Mouse (Mus musculus) urinary bladder, postnatal 14 days (tissue): ENCODE data around the gene Mylk4.

ENCODE experiments used
- DNase-seq: peaks from one replicate; pipeline ENCODE4 v3.0.0; 2021; ENCODE audit warnings: low spot score

Mylk4 gene

GRCm38 (mm10) chr13:32706651-32707288 is 77.0 kb downstream of the Mylk4 start:
- no peak for DNase-seq

GRCm38 (mm10) chr13:32705315-32705714 is 78.4 kb downstream of the Mylk4 start:
- DNase-seq, result no peak

- no peak for DNase-seq
Measured at GRCm38 (mm10) chr13:32704911-32705310, 78.8 kb downstream of the Mylk4 start.

DNA sequence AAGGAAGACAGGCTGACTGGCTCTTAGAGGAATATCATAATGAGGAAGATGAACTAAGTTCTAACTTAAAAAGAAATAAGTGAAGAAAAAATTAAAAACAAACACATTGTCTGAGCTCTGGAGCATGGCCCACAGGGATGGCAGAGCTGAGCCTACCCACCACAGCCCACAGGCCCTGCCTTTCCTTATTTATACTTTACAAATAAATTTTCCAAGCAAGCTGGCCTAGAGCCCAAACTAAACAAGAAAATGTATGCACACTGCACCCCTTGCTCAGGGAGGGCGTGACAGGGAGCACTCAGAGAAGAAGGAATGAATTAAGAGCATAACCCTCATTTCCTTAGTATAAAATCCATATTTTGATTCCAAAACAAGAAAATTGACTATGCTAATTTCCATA is 82.2 kb downstream of the Mylk4 start:
- no peak for DNase-seq

DNA sequence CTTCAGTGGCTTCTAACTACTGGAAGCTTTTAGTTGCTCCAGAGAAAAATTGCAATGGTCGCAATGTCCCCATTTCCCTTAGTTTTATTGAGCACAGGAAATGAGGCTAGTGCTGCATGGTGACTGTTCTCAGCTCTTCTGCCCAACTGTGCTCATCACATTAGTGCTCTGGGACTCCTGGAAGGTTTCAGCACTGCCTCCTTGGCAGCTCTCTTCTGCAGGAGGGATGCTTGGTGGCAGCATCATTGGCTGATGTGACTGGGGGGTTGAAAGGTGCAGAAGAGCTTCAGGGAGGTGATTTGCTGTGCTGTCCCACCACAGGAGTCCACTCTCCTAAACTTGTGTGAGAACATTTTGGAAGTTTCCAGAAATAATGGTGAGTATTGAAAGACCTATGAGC is 84.4 kb downstream of the Mylk4 start:
- no peak for DNase-seq

- no peak for DNase-seq
Measured at GRCm38 (mm10) chr13:32698956-32699355, 84.8 kb downstream of the Mylk4 start.

DNA sequence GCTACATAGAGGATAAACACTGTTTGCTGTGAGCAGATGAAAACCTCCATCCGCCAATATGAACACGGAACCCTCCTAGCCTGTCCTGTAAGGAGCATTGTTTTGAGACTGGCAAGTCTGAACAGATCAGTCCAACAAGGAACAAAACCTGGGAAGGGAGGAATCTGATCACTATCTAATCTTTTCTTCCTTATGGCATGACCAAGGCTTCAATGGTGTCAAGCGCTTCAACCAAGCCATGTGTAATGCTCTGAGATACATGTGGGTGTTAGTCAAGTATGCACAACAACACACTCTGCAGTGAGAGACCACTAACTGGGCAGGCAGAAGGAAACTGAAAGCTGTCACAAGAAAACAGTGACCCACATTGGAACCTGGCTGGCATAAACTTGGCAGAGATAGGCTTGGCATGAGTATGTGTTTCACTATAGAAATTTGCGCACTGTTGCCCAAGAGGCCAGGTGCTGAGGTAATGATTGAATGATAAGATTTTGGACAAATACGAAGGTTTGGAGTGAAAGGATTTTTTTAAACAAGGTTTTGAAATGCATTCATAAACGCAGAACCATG is 89.8 kb downstream of the Mylk4 start:
- DNase-seq, result no peak

GRCm38 (mm10) chr13:32692563-32692962 is 91.2 kb downstream of the Mylk4 start:
- DNase-seq, result no peak

GRCm38 (mm10) chr13:32690279-32690678 is 93.5 kb downstream of the Mylk4 start:
- no peak for DNase-seq

- peak; percentile 76 for DNase-seq
Measured at GRCm38 (mm10) chr13:32680868-32681515, 102.8 kb downstream of the Mylk4 start.

GRCm38 (mm10) chr13:32680121-32680551 is 103.6 kb downstream of the Mylk4 start:
- no peak for DNase-seq

DNA sequence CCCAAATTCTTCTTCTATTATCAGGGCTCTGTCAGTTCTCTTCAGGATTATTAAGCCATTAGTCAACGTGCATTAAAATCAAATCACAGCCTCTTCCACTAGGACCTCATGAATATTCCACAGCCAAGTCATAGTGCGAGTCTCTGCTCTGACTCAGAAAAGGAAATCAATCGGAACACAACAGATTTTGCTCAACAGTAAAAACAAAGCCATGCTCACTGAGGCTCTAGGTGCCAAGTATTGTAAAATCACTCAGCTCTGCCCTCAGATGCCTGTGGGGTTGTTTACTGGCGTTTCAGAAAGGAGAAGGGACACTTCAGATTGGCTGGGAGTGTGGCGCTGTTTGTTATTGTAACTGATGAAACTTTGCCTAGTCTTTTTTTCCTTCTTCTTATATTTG is 104.8 kb downstream of the Mylk4 start:
- no peak for DNase-seq

DNA sequence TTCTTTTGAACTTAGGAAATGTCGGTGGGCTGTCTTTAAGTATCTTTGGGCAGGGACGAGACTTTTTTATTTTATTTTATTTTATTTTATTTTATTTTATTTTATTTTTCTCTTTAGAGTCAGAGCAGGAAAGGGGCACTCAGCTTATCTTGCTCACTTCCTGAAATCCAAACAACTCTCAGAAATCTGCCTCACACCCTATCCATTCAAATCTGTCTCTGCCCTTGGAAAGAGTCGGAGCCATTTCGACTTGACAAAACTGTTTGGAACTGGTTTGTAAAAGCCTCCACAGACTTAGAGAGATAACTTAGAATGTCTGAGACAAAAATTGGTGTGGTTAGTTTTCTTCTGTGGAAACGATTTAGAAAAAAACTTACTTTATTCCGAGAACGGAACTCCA is 113.0 kb downstream of the Mylk4 start:
- no peak for DNase-seq

DNA sequence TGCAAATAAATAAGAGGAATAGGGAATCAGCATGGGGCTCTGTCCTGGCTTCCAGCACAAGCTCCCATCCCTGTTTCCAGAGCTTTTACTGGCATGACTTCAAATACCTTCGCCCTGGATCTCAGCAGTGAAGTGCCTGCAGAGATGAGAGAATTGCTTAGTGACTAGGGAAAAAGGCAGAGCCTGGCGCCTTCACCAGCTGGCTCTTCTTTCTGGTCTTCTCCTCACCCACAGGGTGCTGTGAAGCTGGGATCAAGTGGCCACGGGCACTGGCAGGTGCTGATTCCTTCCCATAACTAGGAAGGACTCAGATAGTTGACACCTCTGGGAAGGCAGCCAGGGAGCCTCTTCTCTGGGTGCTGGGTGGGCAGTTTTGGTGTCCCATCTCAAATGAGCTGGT is 115.5 kb downstream of the Mylk4 start:
- no peak for DNase-seq

DNA sequence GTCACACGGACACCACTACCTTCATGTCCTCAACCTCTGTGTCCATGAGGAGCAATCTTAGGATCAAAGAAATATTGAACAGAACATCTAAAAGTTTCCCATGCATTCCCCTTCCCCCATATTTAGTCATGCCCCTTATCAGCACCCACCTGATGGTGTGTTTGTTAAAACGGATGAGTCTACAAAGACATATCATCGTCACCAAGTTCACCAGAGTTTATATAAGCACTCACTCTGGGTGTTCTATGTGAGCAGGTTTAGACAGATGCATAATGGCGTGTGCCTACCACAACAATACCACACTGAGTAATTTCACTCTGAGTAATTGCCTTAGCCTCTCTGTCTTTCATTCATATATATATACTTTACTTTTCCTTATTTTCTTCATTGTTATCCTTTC is 116.4 kb downstream of the Mylk4 start:
- DNase-seq, result no peak

DNA sequence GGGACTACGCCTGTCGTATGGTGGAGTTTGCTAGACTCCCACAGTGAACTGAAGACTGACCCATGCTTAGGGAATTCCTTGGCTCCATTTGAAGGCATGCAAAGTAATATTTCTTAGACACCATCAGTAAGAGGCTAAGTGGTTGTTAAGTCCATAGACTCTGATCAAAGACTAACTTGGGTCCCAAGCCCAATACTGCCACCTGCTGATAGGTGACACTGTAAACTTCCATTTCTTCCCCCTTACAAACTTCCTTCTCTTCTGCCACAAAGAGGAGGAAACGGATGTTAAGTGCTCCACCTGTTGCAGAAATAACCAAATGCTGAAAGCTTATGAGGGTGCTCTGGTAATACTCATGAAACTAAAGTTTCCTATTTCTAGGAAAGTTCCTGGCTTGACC is 121.7 kb downstream of the Mylk4 start:
- peak; percentile 38 for DNase-seq

DNA sequence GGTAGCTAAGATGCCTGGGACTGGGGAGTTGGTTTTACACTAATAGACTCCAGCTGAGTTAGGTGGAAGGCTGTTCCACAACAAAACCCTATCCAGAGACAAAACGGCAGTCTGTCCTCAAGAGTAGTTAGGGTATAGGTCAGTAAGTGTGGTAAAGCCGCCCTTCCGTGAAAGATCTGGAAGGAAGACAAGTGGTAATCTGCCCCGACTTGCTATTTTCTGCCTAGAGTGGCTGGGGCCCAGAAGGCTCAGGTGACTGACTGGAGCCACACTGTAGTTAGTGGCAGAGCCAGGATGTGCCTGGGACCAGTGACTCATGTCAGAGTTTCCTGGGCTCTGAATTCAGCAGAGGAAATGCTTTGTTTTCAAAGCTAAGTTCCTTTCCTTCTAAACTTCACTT is 123.5 kb downstream of the Mylk4 start:
- DNase-seq, result peak; percentile 76

DNA sequence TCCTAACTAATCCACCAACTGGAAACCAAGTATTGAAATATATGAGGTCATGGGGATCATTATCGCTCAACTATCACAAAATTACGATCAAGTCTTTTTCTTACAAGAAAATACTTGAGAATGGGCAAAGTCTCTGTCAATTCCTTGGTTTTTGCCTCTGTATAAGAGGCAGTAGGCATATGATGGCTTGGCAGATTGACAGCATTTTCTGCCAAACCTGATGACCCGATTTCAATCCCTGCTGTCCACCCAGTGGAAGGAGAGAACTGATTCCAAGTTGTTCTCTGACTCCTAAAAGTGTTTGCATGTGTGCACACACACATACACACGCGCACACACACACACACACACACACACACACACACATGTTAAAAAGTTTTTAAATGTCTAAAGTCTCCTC is 124.5 kb downstream of the Mylk4 start:
- DNase-seq, result no peak

DNA sequence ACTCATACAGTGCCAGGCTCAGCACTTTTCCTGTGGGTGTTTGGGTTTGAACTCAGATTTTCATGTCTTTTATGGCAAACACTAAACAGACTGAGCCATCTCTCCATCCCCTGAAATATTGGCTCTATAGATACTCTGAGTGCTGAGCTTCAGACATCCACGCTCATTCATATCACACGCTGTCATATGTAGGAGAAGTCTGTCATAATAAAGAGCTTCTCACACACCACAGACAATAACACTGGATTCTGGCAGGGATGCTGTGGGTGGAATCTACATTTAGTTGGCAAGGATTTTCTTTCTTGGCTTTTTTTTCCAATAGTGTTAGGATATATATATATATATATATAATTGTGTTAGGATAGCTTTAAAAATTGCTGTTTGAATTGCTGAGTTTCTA is 126.2 kb downstream of the Mylk4 start:
- DNase-seq, result no peak
